Mouse (Mus musculus): ENCODE measurements around the gene Slc17a9.

Gene Slc17a9

GRCm38 (mm10) chr2:180754976-180755688 is 30.1 kb downstream of the Slc17a9 start:
- no peak for DNase-seq (ENCODE audit: extremely low spot score, low spot score)

GRCm38 (mm10) chr2:180755896-180756295 is 30.8 kb downstream of the Slc17a9 start:
- DNase-seq (ENCODE audit: extremely low spot score, low spot score) = peak; percentile 74

GRCm38 (mm10) chr2:180756786-180757185 is 31.7 kb downstream of the Slc17a9 start:
- DNase-seq (ENCODE audit: extremely low spot score, low spot score) = no peak

- DNase-seq (ENCODE audit: extremely low spot score, low spot score) = peak; percentile 35
These were observed 33.6 kb downstream of the Slc17a9 start for GRCm38 (mm10) chr2:180758513-180759263.

GRCm38 (mm10) chr2:180764986-180765385 is 39.9 kb downstream of the Slc17a9 start:
- no peak for DNase-seq (ENCODE audit: extremely low spot score, low spot score)

GRCm38 (mm10) chr2:180765713-180766112 is 40.6 kb downstream of the Slc17a9 start:
- DNase-seq (ENCODE audit: extremely low spot score, low spot score) = no peak

GRCm38 (mm10) chr2:180775223-180775622 is 50.2 kb downstream of the Slc17a9 start:
- DNase-seq (ENCODE audit: extremely low spot score, low spot score) = peak; percentile 46

GRCm38 (mm10) chr2:180775641-180776040 is 50.6 kb downstream of the Slc17a9 start:
- DNase-seq (ENCODE audit: extremely low spot score, low spot score) = no peak

- DNase-seq (ENCODE audit: extremely low spot score, low spot score) = no peak
These were observed 51.7 kb downstream of the Slc17a9 start, which contains the start of gene Bhlhe23 for GRCm38 (mm10) chr2:180776793-180777192. TSS of gene Bhlhe23 (minus strand) at chr2:180776900.

GRCm38 (mm10) chr2:180779226-180780104 is 54.4 kb downstream of the Slc17a9 start:
- peak; percentile 64 for DNase-seq (ENCODE audit: extremely low spot score, low spot score)

- DNase-seq (ENCODE audit: extremely low spot score, low spot score) = no peak
These were observed 55.2 kb downstream of the Slc17a9 start for GRCm38 (mm10) chr2:180780282-180780681.

- peak; percentile 50 for DNase-seq (ENCODE audit: extremely low spot score, low spot score)
These were observed 61.7 kb downstream of the Slc17a9 start for GRCm38 (mm10) chr2:180786732-180787131.

GRCm38 (mm10) chr2:180787566-180788232 is 62.6 kb downstream of the Slc17a9 start:
- DNase-seq (ENCODE audit: extremely low spot score, low spot score) = no peak

GRCm38 (mm10) chr2:180788386-180788785 is 63.3 kb downstream of the Slc17a9 start:
- no peak for DNase-seq (ENCODE audit: extremely low spot score, low spot score)

GRCm38 (mm10) chr2:180788843-180789242 is 63.8 kb downstream of the Slc17a9 start:
- no peak for DNase-seq (ENCODE audit: extremely low spot score, low spot score)

- DNase-seq (ENCODE audit: extremely low spot score, low spot score) = peak; percentile 58
These were observed 66.6 kb downstream of the Slc17a9 start for GRCm38 (mm10) chr2:180791674-180792073.

All from neural tube, embryonic 10.5 days (tissue).